Mouse (Mus musculus) forebrain, embryonic 10.5 days (tissue): Measurements from ENCODE around the gene Efr3b. TPM values are rescaled to one million over a fixed set of nuclear protein-coding genes. Genes with fewer than 3 reads are reported as not detected.
A peak's percentile ranks its signal among the peaks of the same experiment; 100 is the strongest.

ENCODE experiments used
- DNase-seq: peaks from one replicate; pipeline ENCODE4 v3.0.0-alpha.2; 2017; ENCODE audit warnings: low spot score; ENCODE audit errors: extremely low spot score
- H3K27ac ChIP-seq: fragments of 300-500 bp; sonication (generic); 2 replicates; pipeline ENCODE4 v1.5.1; 2016; ENCODE audit warnings: mild to moderate bottlenecking
- H3K27me3 ChIP-seq: fragments of 300-500 bp; sonication (generic); 2 replicates; pipeline ENCODE4 v1.6.1; 2016; ENCODE audit warnings: mild to moderate bottlenecking; ENCODE audit not compliant: poor library complexity, severe bottlenecking
- H3K36me3 ChIP-seq: fragments of 300-500 bp; sonication (generic); replicated peaks from 2 replicates; pipeline ENCODE4 v1.6.1; 2016; ENCODE audit warnings: mild to moderate bottlenecking, moderate library complexity
- H3K4me1 ChIP-seq: fragments of 300-500 bp; sonication (generic); 2 replicates; pipeline ENCODE4 v1.6.1; 2016
- H3K4me3 ChIP-seq: fragments of 300-500 bp; sonication (generic); 2 replicates; pipeline ENCODE4 v1.5.1; 2016; ENCODE audit warnings: mild to moderate bottlenecking, moderate library complexity
- H3K9me3 ChIP-seq: fragments of 300-500 bp; sonication (generic); 2 replicates; pipeline ENCODE4 v1.6.1; 2016; ENCODE audit warnings: mild to moderate bottlenecking, moderate library complexity
- WGBS: fragments of 180-500 bp; shearing (Covaris S2); methylation state at CpG from one replicate; pipeline ENCODE4 v1.1.7; 2016; 5-methylcytosine and 5-hydroxymethylcytosine counted together
- polyA plus RNA-seq: library from polyadenylated mRNA; unstranded; fragments of >200 nt; fragmentation: Nextera tagmentation; extraction: Ambion mirVana; gene quantifications from 2 replicates; pipeline ENCODE4 v1.2.1, GENCODE M21; 2016

Gene Efr3b
- polyA plus RNA-seq, 1 experiment from 2014 or later = 8.7 TPM

GRCm38 (mm10) chr12:4059683-4060082, 21.0 kb upstream of the Efr3b start:
- Histone ChIP-seq H3K9me3 (no peaks in the 10 kb centered on the region), H3K4me3 (no peak overlapping the region), H3K27ac (no peak overlapping the region), H3K27me3 (no peaks in the 10 kb centered on the region), H3K4me1 (no peaks in the 10 kb centered on the region), H3K36me3 (no peaks in the 10 kb centered on the region)
- WGBS = 88% methylated on average over 4 of the region's 4 CpGs
- no peak for DNase-seq

GRCm38 (mm10) chr12:4058321-4058720, 19.6 kb upstream of the Efr3b start:
- no peak overlapping the region for H3K4me3 ChIP-seq
- no peaks in the 10 kb centered on the region for H3K4me1 ChIP-seq
- H3K27me3 ChIP-seq = no peaks in the 10 kb centered on the region
- no peak overlapping the region for H3K27ac ChIP-seq
- no peaks in the 10 kb centered on the region for H3K9me3 ChIP-seq
- WGBS = 78% methylated on average over 9 of the region's 9 CpGs
- no peak for DNase-seq
- no peaks in the 10 kb centered on the region for H3K36me3 ChIP-seq

- DNase-seq = no peak
- Histone ChIP-seq H3K4me1 (peaks cover 3% of the 10 kb centered on the region; the same call in 1 of the 2 replicates), H3K27ac (no peak overlapping the region), H3K36me3 (no peaks in the 10 kb centered on the region), H3K4me3 (no peak overlapping the region), H3K27me3 (no peaks in the 10 kb centered on the region), H3K9me3 (no peaks in the 10 kb centered on the region)
- 46% methylated on average over 4 of the region's 4 CpGs for WGBS
Measured at GRCm38 (mm10) chr12:4054845-4055244, 16.1 kb upstream of the Efr3b start.

GRCm38 (mm10) chr12:4053643-4054042, 14.9 kb upstream of the Efr3b start:
- DNase-seq = no peak
- no peak overlapping the region for H3K27ac ChIP-seq
- no peaks in the 10 kb centered on the region for H3K36me3 ChIP-seq
- no peaks in the 10 kb centered on the region for H3K27me3 ChIP-seq
- 92% methylated on average over 3 of the region's 3 CpGs for WGBS
- no peak overlapping the region for H3K4me3 ChIP-seq
- peaks cover 3% of the 10 kb centered on the region; the same call in 1 of the 2 replicates for H3K4me1 ChIP-seq
- no peaks in the 10 kb centered on the region for H3K9me3 ChIP-seq

- H3K27me3 ChIP-seq = no peaks in the 10 kb centered on the region
- no peak overlapping the region for H3K4me3 ChIP-seq
- H3K27ac ChIP-seq = no peak overlapping the region
- H3K9me3 ChIP-seq = no peaks in the 10 kb centered on the region
- WGBS = 60% methylated on average over 9 of the region's 9 CpGs
- DNase-seq = no peak
- H3K4me1 ChIP-seq = peaks cover 3% of the 10 kb centered on the region; the same call in 1 of the 2 replicates
- H3K36me3 ChIP-seq = no peaks in the 10 kb centered on the region
Measured at GRCm38 (mm10) chr12:4050861-4051425, 12.2 kb upstream of the Efr3b start.

- no peak for DNase-seq
- no peak overlapping the region for H3K27ac ChIP-seq
- H3K4me1 ChIP-seq = peaks cover 3% of the 10 kb centered on the region; the same call in 1 of the 2 replicates
- no peak overlapping the region for H3K4me3 ChIP-seq
- no peaks in the 10 kb centered on the region for H3K36me3 ChIP-seq
- H3K9me3 ChIP-seq = no peaks in the 10 kb centered on the region
- H3K27me3 ChIP-seq = no peaks in the 10 kb centered on the region
- WGBS = 81% methylated on average over 6 of the region's 6 CpGs
Measured at GRCm38 (mm10) chr12:4048031-4048430, 9.3 kb upstream of the Efr3b start.

- Histone ChIP-seq H3K36me3 (no peaks in the 10 kb centered on the region), H3K9me3 (no peaks in the 10 kb centered on the region), H3K4me1 (peaks cover 3% of the 10 kb centered on the region; the same call in 1 of the 2 replicates), H3K27me3 (peaks cover 14% of the 10 kb centered on the region), H3K27ac (no peak overlapping the region), H3K4me3 (no peak overlapping the region)
- WGBS = 73% methylated on average over 1 of the region's 1 CpGs
- DNase-seq = no peak
Measured at GRCm38 (mm10) chr12:4045992-4046391, 7.3 kb upstream of the Efr3b start.

GRCm38 (mm10) chr12:4042411-4042810, 3.7 kb upstream of the Efr3b start:
- 81% methylated on average over 5 of the region's 5 CpGs for WGBS
- Histone ChIP-seq H3K36me3 (no peaks in the 10 kb centered on the region), H3K27me3 (peaks cover 42% of the 10 kb centered on the region), H3K4me3 (no peak overlapping the region), H3K4me1 (peaks cover 14% of the 10 kb centered on the region), H3K9me3 (no peaks in the 10 kb centered on the region), H3K27ac (no peak overlapping the region)
- no peak for DNase-seq

- Histone ChIP-seq H3K4me1 (peaks cover 20% of the 10 kb centered on the region), H3K27ac (peak overlapping the region; percentile 89; the same call in 1 of the 2 replicates), H3K27me3 (peaks cover 63% of the 10 kb centered on the region), H3K4me3 (peak overlapping the region; percentile 73), H3K9me3 (0 out of 2 replicates have a peak, but pooled peaks cover 3% of the 10 kb centered on the region), H3K36me3 (no peaks in the 10 kb centered on the region)
- DNase-seq = no peak
- WGBS = 0% methylated on average over 13 of the region's 13 CpGs
Measured at GRCm38 (mm10) chr12:4039046-4039445, 331 bp upstream of the Efr3b start.

GRCm38 (mm10) chr12:4037511-4037910, 1.2 kb downstream of the Efr3b start:
- H3K9me3 ChIP-seq = 0 out of 2 replicates have a peak, but pooled peaks cover 3% of the 10 kb centered on the region
- peaks cover 20% of the 10 kb centered on the region for H3K4me1 ChIP-seq
- H3K27ac ChIP-seq = no peak overlapping the region
- H3K4me3 ChIP-seq = peak overlapping the region; percentile 73
- peak; percentile 15 for DNase-seq
- 21% methylated on average over 5 of the region's 5 CpGs for WGBS
- H3K27me3 ChIP-seq = peaks cover 63% of the 10 kb centered on the region
- no peaks in the 10 kb centered on the region for H3K36me3 ChIP-seq

GRCm38 (mm10) chr12:4036157-4036556, 2.6 kb downstream of the Efr3b start:
- H3K4me1 ChIP-seq = peaks cover 20% of the 10 kb centered on the region
- H3K4me3 ChIP-seq = no peak overlapping the region
- H3K27me3 ChIP-seq = peaks cover 50% of the 10 kb centered on the region
- no peak overlapping the region for H3K27ac ChIP-seq
- no peak for DNase-seq
- 92% methylated on average over 5 of the region's 5 CpGs for WGBS
- H3K36me3 ChIP-seq = no peaks in the 10 kb centered on the region
- H3K9me3 ChIP-seq = 0 out of 2 replicates have a peak, but pooled peaks cover 3% of the 10 kb centered on the region

GRCm38 (mm10) chr12:4029064-4029463, 9.7 kb downstream of the Efr3b start:
- WGBS = 87% methylated on average over 4 of the region's 4 CpGs
- no peaks in the 10 kb centered on the region for H3K27me3 ChIP-seq
- no peaks in the 10 kb centered on the region for H3K4me1 ChIP-seq
- H3K36me3 ChIP-seq = no peaks in the 10 kb centered on the region
- H3K9me3 ChIP-seq = no peaks in the 10 kb centered on the region
- no peak overlapping the region for H3K4me3 ChIP-seq
- H3K27ac ChIP-seq = no peak overlapping the region
- DNase-seq = no peak

GRCm38 (mm10) chr12:4028516-4028915, 10.2 kb downstream of the Efr3b start:
- H3K4me3 ChIP-seq = no peak overlapping the region
- H3K9me3 ChIP-seq = no peaks in the 10 kb centered on the region
- H3K36me3 ChIP-seq = no peaks in the 10 kb centered on the region
- DNase-seq = no peak
- H3K27ac ChIP-seq = no peak overlapping the region
- H3K4me1 ChIP-seq = no peaks in the 10 kb centered on the region
- H3K27me3 ChIP-seq = no peaks in the 10 kb centered on the region
- WGBS = 86% methylated on average over 11 of the region's 11 CpGs
